Mouse (Mus musculus): ENCODE data around the gene Stk38l. TPM values are rescaled to one million over a fixed set of nuclear protein-coding genes. Genes with fewer than 3 reads are reported as not detected.

Stk38l gene
- total RNA-seq (2021), result 10 to 100 TPM; 13.9 to 14.4 TPM
- polyA plus RNA-seq (2012; rRNA removed), result 3.1 and 8.0 TPM in 2 replicates
- long read RNA-seq, full-length matches to known transcripts, result 11 of 12 reads
- long read RNA-seq, partial matches to known transcripts, result 0 of 12 reads
- long read RNA-seq, other reads (novel, unspliced or antisense), result 1 of 12 reads

DNA sequence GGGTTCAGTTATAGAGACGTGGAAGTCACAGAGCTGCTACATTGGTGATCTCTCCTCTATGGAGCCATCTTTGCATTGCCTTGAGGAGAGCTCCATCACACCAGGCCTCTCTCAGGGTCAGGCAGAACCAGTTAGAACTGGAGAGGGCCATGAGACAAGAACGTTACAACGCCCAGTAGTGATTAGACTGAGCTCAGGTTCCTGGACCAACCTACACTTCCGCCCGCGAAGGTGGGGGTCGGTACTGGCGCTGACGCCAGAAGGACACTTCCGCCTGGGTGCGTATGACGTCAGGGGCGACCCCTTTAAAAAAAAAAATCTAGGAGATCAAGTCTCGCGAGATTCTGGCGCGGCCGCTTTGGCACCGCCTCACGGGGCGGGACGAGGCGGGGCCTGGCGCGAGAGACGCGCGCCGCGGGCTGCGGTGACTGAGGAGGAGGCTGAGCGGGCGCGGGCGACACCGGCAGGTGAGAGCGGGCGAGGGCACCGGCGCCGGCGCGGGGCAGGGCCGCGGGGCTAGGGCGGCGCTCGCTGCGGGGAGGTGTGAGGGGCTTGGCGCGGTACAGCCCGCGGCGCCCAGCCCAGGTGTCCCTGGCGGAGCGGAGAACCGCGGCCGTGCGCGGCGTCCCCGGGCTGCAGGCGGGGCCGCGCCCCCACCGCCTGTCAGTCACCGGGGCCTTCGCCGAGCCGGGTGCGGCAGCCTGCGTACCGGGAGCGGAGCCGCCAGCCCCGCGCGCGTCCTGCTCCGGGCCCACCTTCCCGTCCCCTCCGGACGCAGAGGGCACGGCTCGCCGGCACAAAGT is at the start of gene Stk38l:
TSS of gene Stk38l (plus strand) at position 415 of the 803 bp plus-strand sequence.
- Histone ChIP-seq H3K36me3 (ENCODE audit: control insufficient read depth, insufficient read depth, low read length) (peaks cover 15% of the 10 kb centered on the region), H3K27ac (peak within 1 kb of the TSS; percentile 90), H3K4me3 (peak within 1 kb of the TSS; percentile 77), H3K4me1 (ENCODE audit: control insufficient read depth, insufficient read depth, low read length) (peaks cover 3% of the 10 kb centered on the region), H3K27me3 (ENCODE audit: control insufficient read depth, insufficient read depth, low read length) (no peaks in the 10 kb centered on the region), H3K79me2 (replicated peaks; ENCODE audit: control insufficient read depth, insufficient read depth, low read length) (peaks cover 3% of the 10 kb centered on the region; the same call in 1 of the 2 replicates), H3K9ac (ENCODE audit: low read depth, low read length) (peak within 1 kb of the TSS; percentile 99)
- TF ChIP-seq EP300 (IDR thresholded peaks at IDR 0.05; ENCODE audit: insufficient read depth, low read depth, low read length) (peak; percentile 65; the same call in 1 of the 2 replicates), CTCF (IDR thresholded peaks at IDR 0.05) (peak; percentile 48), POLR2A (IDR thresholded peaks at IDR 0.05; ENCODE audit: insufficient read depth, low read depth, low read length) (peak; percentile 71)
- peak; percentile 95 to 96 for DNase-seq
- 2% methylated on average over 87 of the region's 87 CpGs for WGBS
- intact Hi-C loops (cut with DNase I), result loop anchor here (1.0 to 5.0 kb wide), 6 partner anchors 21 to 147 kb away; partner anchors contain the start of genes Fgfr1op2, Ints13, Med21 and Tm7sf3

DNA sequence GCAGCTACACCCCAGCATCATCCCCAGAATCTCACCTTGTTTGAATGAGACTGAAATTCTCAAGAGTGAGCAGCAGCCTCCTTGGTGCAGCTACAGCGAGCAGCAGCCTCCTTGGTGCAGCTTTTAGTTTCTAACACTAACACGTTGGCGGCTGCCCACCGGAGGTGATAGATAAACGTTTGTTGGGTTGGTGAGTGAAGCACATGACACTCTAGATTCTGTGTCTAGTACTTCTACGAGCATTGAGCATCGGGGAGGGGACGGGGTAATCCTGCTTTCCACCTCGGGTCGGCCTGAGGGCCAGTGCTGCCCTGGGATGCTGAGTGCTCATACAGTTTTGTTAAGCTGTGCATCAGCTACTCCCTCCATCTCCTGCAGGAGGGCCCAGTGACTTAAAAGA is 47.9 kb upstream of the Stk38l start:
- TF ChIP-seq EP300 (IDR thresholded peaks at IDR 0.05; ENCODE audit: insufficient read depth, low read depth, low read length) (no peak), CTCF (IDR thresholded peaks at IDR 0.05) (no peak), POLR2A (IDR thresholded peaks at IDR 0.05; ENCODE audit: insufficient read depth, low read depth, low read length) (no peak)
- Histone ChIP-seq H3K79me2 (replicated peaks; ENCODE audit: control insufficient read depth, insufficient read depth, low read length) (no peaks in the 10 kb centered on the region), H3K27me3 (ENCODE audit: control insufficient read depth, insufficient read depth, low read length) (no peaks in the 10 kb centered on the region), H3K27ac (no peak overlapping the region), H3K4me1 (ENCODE audit: control insufficient read depth, insufficient read depth, low read length) (peaks cover 3% of the 10 kb centered on the region), H3K9ac (ENCODE audit: low read depth, low read length) (no peak overlapping the region), H3K36me3 (ENCODE audit: control insufficient read depth, insufficient read depth, low read length) (no peaks in the 10 kb centered on the region; the same call in 1 of the 2 replicates), H3K4me3 (no peak overlapping the region)
- no peak for DNase-seq
- 48% methylated on average over 10 of the region's 10 CpGs for WGBS
- intact Hi-C loops (cut with DNase I), result no loop called here

DNA sequence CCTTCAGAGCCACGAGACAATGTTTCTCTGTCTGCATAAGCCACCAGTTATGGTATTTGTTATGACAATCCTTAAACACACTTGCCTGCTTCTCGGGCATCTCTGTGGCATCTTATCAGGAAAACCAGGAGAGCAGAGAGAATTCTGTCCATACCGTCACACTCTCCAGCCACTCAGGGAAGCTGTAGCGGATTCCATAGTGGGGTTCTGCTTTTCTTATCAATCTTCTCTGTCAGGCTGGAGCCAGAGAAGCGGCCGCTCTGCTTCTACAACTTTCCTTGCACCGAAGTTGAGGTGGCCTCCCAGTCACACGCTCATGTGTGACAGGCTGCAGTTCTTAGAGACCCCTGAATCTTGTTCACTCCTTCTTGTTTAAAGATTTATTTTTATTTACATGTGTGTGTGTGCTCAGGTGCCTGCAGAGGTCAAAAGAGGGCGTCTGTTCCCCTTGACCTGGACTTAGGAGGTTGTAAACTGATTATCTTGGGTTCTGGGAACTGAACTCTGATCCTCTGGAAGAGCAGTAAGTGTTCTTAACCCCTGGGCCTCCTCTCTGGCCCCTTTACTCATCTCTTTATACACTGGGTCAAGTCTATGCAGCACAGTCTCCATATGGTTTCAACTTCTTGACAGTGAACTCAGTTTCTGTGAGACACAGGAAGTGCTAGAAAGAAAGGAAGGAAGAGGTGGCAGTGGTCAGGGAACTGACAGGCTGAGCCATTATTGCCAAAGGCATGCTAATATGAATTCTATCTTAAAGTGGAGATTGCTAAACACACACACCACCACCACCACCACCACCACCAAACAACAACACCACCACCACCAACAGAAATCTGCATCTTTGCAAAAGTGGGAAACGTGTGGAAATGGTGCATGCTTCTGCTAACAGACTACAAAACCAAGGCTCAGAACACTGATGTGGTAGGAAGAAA is 46.4 kb upstream of the Stk38l start:
- peaks cover 2% of the 10 kb centered on the region for H3K4me1 ChIP-seq (ENCODE audit: control insufficient read depth, insufficient read depth, low read length)
- no peak for DNase-seq

DNA sequence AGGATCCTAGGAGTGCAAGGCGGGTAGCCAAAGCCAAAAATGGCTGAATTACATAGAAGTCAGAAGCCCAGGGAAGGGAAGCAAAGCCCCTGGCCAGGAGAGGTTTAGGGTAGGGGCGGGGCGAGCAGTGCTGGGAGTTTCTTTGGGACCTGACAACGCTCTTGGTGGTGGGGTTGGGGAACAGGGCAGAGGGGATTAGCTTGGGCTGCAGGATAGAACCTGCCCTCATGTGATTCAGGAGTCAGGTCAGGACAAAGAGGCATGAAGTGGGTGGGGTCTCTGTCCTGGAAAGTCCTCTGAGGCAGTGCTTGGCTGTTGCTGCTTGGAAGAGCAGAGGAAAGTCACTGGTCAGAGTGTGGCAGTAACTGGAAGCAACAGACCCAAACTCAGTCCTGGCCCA is 40.9 kb upstream of the Stk38l start:
- Histone ChIP-seq H3K27ac (peak overlapping the region; percentile 62), H3K4me3 (no peak overlapping the region), H3K4me1 (ENCODE audit: control insufficient read depth, insufficient read depth, low read length) (peaks cover 8% of the 10 kb centered on the region), H3K9ac (ENCODE audit: low read depth, low read length) (no peak overlapping the region), H3K79me2 (replicated peaks; ENCODE audit: control insufficient read depth, insufficient read depth, low read length) (no peaks in the 10 kb centered on the region), H3K27me3 (ENCODE audit: control insufficient read depth, insufficient read depth, low read length) (no peaks in the 10 kb centered on the region), H3K36me3 (ENCODE audit: control insufficient read depth, insufficient read depth, low read length) (no peaks in the 10 kb centered on the region)
- TF ChIP-seq CTCF (IDR thresholded peaks at IDR 0.05) (no peak), EP300 (IDR thresholded peaks at IDR 0.05; ENCODE audit: insufficient read depth, low read depth, low read length) (no peak), POLR2A (IDR thresholded peaks at IDR 0.05; ENCODE audit: insufficient read depth, low read depth, low read length) (no peak)
- 80% methylated on average over 4 of the region's 4 CpGs for WGBS
- intact Hi-C loops (cut with DNase I), result no loop called here
- DNase-seq, result peak in 1 of 2 experiments; percentile 22

More for the DNA sequence above, 46.4 kb upstream of the Stk38l start:
- no peak overlapping the region for H3K4me3 ChIP-seq
- 52% methylated on average over 10 of the region's 10 CpGs for WGBS
- H3K9ac ChIP-seq (ENCODE audit: low read depth, low read length), result no peak overlapping the region
- H3K79me2 ChIP-seq (replicated peaks; ENCODE audit: control insufficient read depth, insufficient read depth, low read length), result no peaks in the 10 kb centered on the region
- no peak for TF ChIP-seq EP300 (IDR thresholded peaks at IDR 0.05; ENCODE audit: insufficient read depth, low read depth, low read length)
- TF ChIP-seq POLR2A (IDR thresholded peaks at IDR 0.05; ENCODE audit: insufficient read depth, low read depth, low read length), result no peak
- TF ChIP-seq CTCF (IDR thresholded peaks at IDR 0.05), result no peak
- H3K36me3 ChIP-seq (ENCODE audit: control insufficient read depth, insufficient read depth, low read length), result no peaks in the 10 kb centered on the region
- intact Hi-C loops (cut with DNase I), result no loop called here
- H3K27ac ChIP-seq, result no peak overlapping the region
- H3K27me3 ChIP-seq (ENCODE audit: control insufficient read depth, insufficient read depth, low read length), result no peaks in the 10 kb centered on the region

DNA sequence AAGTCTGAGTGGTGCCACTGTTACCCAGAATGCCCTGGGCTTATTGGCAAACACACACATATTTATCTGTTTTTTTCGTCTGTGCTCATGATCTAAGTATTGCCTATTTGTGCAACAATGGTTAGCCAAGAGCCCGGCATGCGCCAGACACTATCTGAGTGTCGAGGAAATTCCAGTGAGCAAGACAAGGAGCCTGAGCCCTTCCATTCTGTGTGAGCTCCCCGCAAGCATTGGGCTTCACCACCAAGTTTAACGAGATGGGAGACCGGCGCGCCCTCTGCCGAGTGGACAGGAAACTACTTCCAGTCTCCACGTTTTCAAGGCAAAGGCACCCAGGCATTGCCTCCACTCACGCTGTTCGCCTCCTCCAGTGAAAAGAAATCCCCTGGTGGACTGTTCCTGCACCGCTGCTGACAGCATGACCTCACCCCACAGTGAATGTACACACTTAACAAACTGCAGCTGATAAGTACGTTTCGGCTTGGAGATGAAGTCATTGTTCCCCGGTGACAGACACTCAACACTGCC is 39.0 kb upstream of the Stk38l start:
- DNase-seq, result peak; percentile 84 to 86
- TF ChIP-seq EP300 (IDR thresholded peaks at IDR 0.05; ENCODE audit: insufficient read depth, low read depth, low read length) (0 out of 2 replicates have a peak, but pooled peaks have one; percentile 54), CTCF (IDR thresholded peaks at IDR 0.05) (peak; percentile 93), POLR2A (IDR thresholded peaks at IDR 0.05; ENCODE audit: insufficient read depth, low read depth, low read length) (no peak)
- WGBS, result 6% methylated on average over 17 of the region's 17 CpGs
- no peaks in the 10 kb centered on the region for H3K36me3 ChIP-seq (ENCODE audit: control insufficient read depth, insufficient read depth, low read length)
- H3K79me2 ChIP-seq (replicated peaks; ENCODE audit: control insufficient read depth, insufficient read depth, low read length), result no peaks in the 10 kb centered on the region
- intact Hi-C loops (cut with DNase I), result loop anchor here (2.0 to 5.0 kb wide), 2 partner anchors 25 to 36 kb away; partner anchors contain the start of gene Stk38l
- H3K4me1 ChIP-seq (ENCODE audit: control insufficient read depth, insufficient read depth, low read length), result peaks cover 8% of the 10 kb centered on the region
- peak overlapping the region; percentile 69 for H3K27ac ChIP-seq
- H3K27me3 ChIP-seq (ENCODE audit: control insufficient read depth, insufficient read depth, low read length), result no peaks in the 10 kb centered on the region
- H3K9ac ChIP-seq (ENCODE audit: low read depth, low read length), result peak overlapping the region; percentile 40
- H3K4me3 ChIP-seq, result peak overlapping the region; percentile 40

All from heart, adult 2 months (tissue).